Mouse (Mus musculus) intestine, postnatal 0 days (tissue): ENCODE data around the gene Znhit2. TPM values are rescaled to one million over a fixed set of nuclear protein-coding genes. Genes with fewer than 3 reads are reported as not detected.
A peak's percentile ranks its signal among the peaks of the same experiment; 100 is the strongest.

ENCODE experiments used
- ATAC-seq: fragments of 200-750 bp; cut with Nextera tagmentation; 2 replicates; pipeline ENCODE4 v1.8.0; 2017; ENCODE audit warnings: mild to moderate bottlenecking, moderate TSS enrichment, moderate library complexity
- H3K27ac ChIP-seq: fragments of 300-500 bp; sonication (generic); 2 replicates; pipeline ENCODE4 v1.5.1; 2014; ENCODE audit warnings: mild to moderate bottlenecking, low read depth, low read length, moderate library complexity
- H3K27me3 ChIP-seq: fragments of 300-500 bp; sonication (generic); replicated peaks from 2 replicates; pipeline ENCODE4 v1.6.1; 2014; ENCODE audit warnings: low read length, mixed read lengths; ENCODE audit not compliant: control insufficient read depth, insufficient read depth
- H3K36me3 ChIP-seq: fragments of 300-500 bp; sonication (generic); 2 replicates; pipeline ENCODE4 v1.6.1; 2014; ENCODE audit warnings: mild to moderate bottlenecking, moderate library complexity; ENCODE audit not compliant: control insufficient read depth, insufficient read depth
- H3K4me1 ChIP-seq: fragments of 300-500 bp; sonication (generic); replicated peaks from 2 replicates; pipeline ENCODE4 v1.6.1; 2014; ENCODE audit warnings: antibody characterized with exemption, low read length, mixed read lengths; ENCODE audit not compliant: control insufficient read depth, insufficient read depth
- H3K4me2 ChIP-seq: fragments of 300-500 bp; sonication (generic); replicated peaks from 2 replicates; pipeline ENCODE4 v1.6.1; 2014; ENCODE audit warnings: low read depth, mild to moderate bottlenecking, moderate library complexity
- H3K4me3 ChIP-seq: fragments of 300-500 bp; sonication (generic); 2 replicates; pipeline ENCODE4 v1.5.1; 2014; ENCODE audit warnings: low read depth, low read length
- H3K9ac ChIP-seq: fragments of 300-500 bp; sonication (generic); 2 replicates; pipeline ENCODE4 v1.6.1; 2014; ENCODE audit warnings: mild to moderate bottlenecking, low read depth, low read length
- H3K9me3 ChIP-seq: fragments of 300-500 bp; sonication (generic); 2 replicates; pipeline ENCODE4 v1.6.1; 2016; ENCODE audit warnings: mixed run types; ENCODE audit not compliant: control insufficient read depth
- CTCF ChIP-seq: sonication (generic); IDR thresholded peaks from 2 replicates; pipeline ENCODE4 v1.5.1; 2016; ENCODE audit warnings: low read depth, mild to moderate bottlenecking, control low read depth, antibody characterized with exemption, moderate library complexity
- WGBS: fragments of 180-500 bp; shearing (Covaris S2); extraction: QIAGEN DNeasy Blood & Tissue Kit; methylation state at CpG from one replicate; pipeline ENCODE4 v1.1.7; 2014; 5-methylcytosine and 5-hydroxymethylcytosine counted together
- polyA plus RNA-seq: library from polyadenylated mRNA; unstranded; fragments of >200 nt; fragmentation: Nextera tagmentation; extraction: Ambion mirVana; gene quantifications from 2 replicates; pipeline ENCODE4 v1.2.1, GENCODE M21; 2015

Gene Znhit2
- polyA plus RNA-seq, 1 experiment from 2014 or later = 30.8 TPM

GRCm38 (mm10) chr19:6058966-6059365 is 2.0 kb upstream of the Znhit2 start:
- no peak for TF ChIP-seq CTCF
- Histone ChIP-seq H3K27ac (peak overlapping the region; percentile 51), H3K4me3 (peak overlapping the region; percentile 62), H3K9me3 (no peaks in the 10 kb centered on the region), H3K4me2 (peak overlapping the region; percentile 73), H3K36me3 (peaks cover 19% of the 10 kb centered on the region), H3K9ac (peak overlapping the region; percentile 63), H3K4me1 (peaks cover 12% of the 10 kb centered on the region; the same call in 1 of the 2 replicates), H3K27me3 (no peaks in the 10 kb centered on the region)
- 35% methylated on average over 5 of the region's 5 CpGs for WGBS
- no peak for ATAC-seq

GRCm38 (mm10) chr19:6061641-6062302 is 780 bp downstream of the Znhit2 start:
- Histone ChIP-seq H3K27me3 (no peaks in the 10 kb centered on the region), H3K4me1 (peaks cover 9% of the 10 kb centered on the region; the same call in 1 of the 2 replicates), H3K4me2 (peak overlapping the region; percentile 96), H3K9ac (peak overlapping the region; percentile 95), H3K27ac (peak overlapping the region; percentile 94), H3K9me3 (no peaks in the 10 kb centered on the region), H3K36me3 (0 out of 2 replicates have a peak, but pooled peaks cover 3% of the 10 kb centered on the region), H3K4me3 (peak overlapping the region; percentile 79)
- TF ChIP-seq CTCF = no peak
- under 1% methylated on average over 44 of the region's 44 CpGs for WGBS
- no peak for ATAC-seq

- peak overlapping the region; percentile 79 for H3K4me3 ChIP-seq
- 30% methylated on average over 5 of the region's 5 CpGs for WGBS
- no peaks in the 10 kb centered on the region for H3K9me3 ChIP-seq
- peak overlapping the region; percentile 94; the same call in 1 of the 2 replicates for H3K27ac ChIP-seq
- H3K4me2 ChIP-seq = peak overlapping the region; percentile 96
- ATAC-seq = no peak
- 0 out of 2 replicates have a peak, but pooled peaks cover 3% of the 10 kb centered on the region for H3K36me3 ChIP-seq
- TF ChIP-seq CTCF = no peak
- H3K9ac ChIP-seq = peak overlapping the region; percentile 95
- H3K27me3 ChIP-seq = no peaks in the 10 kb centered on the region
- H3K4me1 ChIP-seq = 0 out of 2 replicates have a peak, but pooled peaks cover 8% of the 10 kb centered on the region
These were observed 1.4 kb downstream of the Znhit2 start for GRCm38 (mm10) chr19:6062418-6062817.

- WGBS = 92% methylated on average over 6 of the region's 6 CpGs
- Histone ChIP-seq H3K27ac (no peak overlapping the region), H3K4me3 (no peak overlapping the region), H3K27me3 (no peaks in the 10 kb centered on the region), H3K4me2 (0 out of 2 replicates have a peak overlapping the region, but pooled peaks have one; percentile 96), H3K4me1 (0 out of 2 replicates have a peak, but pooled peaks cover 8% of the 10 kb centered on the region), H3K9ac (no peak overlapping the region), H3K9me3 (no peaks in the 10 kb centered on the region), H3K36me3 (0 out of 2 replicates have a peak, but pooled peaks cover 3% of the 10 kb centered on the region)
- no peak for ATAC-seq
- TF ChIP-seq CTCF = no peak
These were observed 2.1 kb downstream of the Znhit2 start for GRCm38 (mm10) chr19:6063081-6063480.

- no peak for ATAC-seq
- 15% methylated on average over 5 of the region's 5 CpGs for WGBS
These were observed 5.6 kb downstream of the Znhit2 start for GRCm38 (mm10) chr19:6066571-6066970.

GRCm38 (mm10) chr19:6067011-6067723 is 6.2 kb downstream of the Znhit2 start:
- peak; percentile 61 for ATAC-seq
- Histone ChIP-seq H3K27ac (peak overlapping the region; percentile 75), H3K4me1 (0 out of 2 replicates have a peak, but pooled peaks cover 6% of the 10 kb centered on the region), H3K9me3 (no peaks in the 10 kb centered on the region), H3K4me2 (peak overlapping the region; percentile 94), H3K4me3 (peak overlapping the region; percentile 50), H3K27me3 (no peaks in the 10 kb centered on the region), H3K9ac (peak overlapping the region; percentile 50), H3K36me3 (peaks cover 29% of the 10 kb centered on the region)
- TF ChIP-seq CTCF = peak; percentile 93
- under 1% methylated on average over 30 of the region's 30 CpGs for WGBS

More at GRCm38 (mm10) chr19:6066571-6066970, 5.6 kb downstream of the Znhit2 start:
- 0 out of 2 replicates have a peak, but pooled peaks cover 8% of the 10 kb centered on the region for H3K4me1 ChIP-seq
- no peaks in the 10 kb centered on the region for H3K9me3 ChIP-seq
- H3K9ac ChIP-seq = no peak overlapping the region
- no peaks in the 10 kb centered on the region for H3K27me3 ChIP-seq
- H3K27ac ChIP-seq = no peak overlapping the region
- no peak for TF ChIP-seq CTCF
- H3K4me2 ChIP-seq = peak overlapping the region; percentile 94
- H3K36me3 ChIP-seq = peaks cover 28% of the 10 kb centered on the region
- peak overlapping the region; percentile 50 for H3K4me3 ChIP-seq
